Mouse (Mus musculus) stomach, postnatal 0 days (tissue): ENCODE measurements around the gene Fbxo42.

Experiments used
- CTCF ChIP-seq: IDR thresholded peaks from 2 replicates; pipeline ENCODE4 v1.5.1; 2016; ENCODE audit warnings: antibody characterized with exemption, low read depth, mild to moderate bottlenecking, moderate library complexity
- EP300 ChIP-seq: optimal IDR thresholded peaks from 2 replicates; pipeline ENCODE3; 2016; ENCODE audit warnings: antibody characterized with exemption

GRCm38 (mm10) chr4:141098935-141099334 is 48.8 kb upstream of the Fbxo42 start:
- TF ChIP-seq CTCF: no peak
- no peak for TF ChIP-seq EP300
